Mouse (Mus musculus): ENCODE results near the gene Sp8. TPM values are rescaled to one million over a fixed set of nuclear protein-coding genes. Genes with fewer than 3 reads are reported as not detected.

Gene Sp8
- not detected for total RNA-seq (2021)
- long read RNA-seq, experiment 1 = 0 reads
- long read RNA-seq, experiment 2 = 0 reads

DNA sequence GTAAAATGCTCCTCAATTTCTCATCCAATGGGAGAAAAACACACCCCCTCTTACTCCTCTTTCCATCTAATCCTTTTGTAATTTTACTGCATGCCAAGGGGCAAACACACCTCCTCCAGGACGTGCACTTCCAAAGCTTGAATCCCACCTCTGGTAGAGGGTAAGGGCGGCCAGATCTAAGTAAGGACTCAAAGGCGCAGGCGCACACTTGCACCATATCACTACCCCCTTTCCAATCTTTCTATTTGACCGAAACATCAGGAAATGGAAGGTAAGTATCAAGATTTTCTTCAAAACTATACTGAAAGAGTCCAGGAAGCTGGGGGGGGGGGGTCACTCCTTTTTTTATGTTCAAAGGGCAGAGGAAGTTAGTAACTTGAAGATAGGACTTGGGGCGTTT is at the start of gene Sp8:
Gene Sp8 (plus strand): TSS at position 109 of the 400 bp plus-strand sequence.
- DNase-seq = no peak

DNA sequence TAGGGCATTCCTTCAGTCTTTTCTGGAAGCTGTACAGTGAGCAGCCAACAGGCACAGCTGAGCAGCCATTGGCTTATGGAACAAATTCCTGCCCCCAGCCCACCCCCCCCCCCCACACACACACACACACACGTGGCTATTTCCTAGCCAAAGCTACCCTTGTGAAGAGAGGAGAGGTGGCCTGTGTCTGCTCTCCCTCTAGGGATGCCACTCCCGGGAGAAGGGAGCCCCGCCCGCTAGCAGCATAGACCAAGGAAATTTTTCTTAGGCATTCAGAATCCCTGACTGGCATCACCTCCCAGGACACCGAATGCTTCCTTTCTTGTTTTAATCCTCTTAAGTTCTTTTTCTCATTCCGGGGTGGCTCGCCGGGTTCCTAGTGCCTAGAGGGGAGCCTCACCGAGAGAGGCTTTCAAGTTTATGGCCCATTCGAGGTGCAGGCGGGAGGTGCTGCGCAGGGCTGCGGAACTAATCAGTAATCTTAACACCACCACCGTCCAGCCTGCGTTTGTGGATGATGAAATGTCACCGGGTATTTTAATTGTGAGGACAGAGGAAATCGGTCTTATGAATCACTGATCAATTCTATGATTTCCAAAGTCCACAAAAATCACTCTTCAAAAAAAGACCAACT is 34.7 kb upstream of the Sp8 start:
- no peak for DNase-seq

DNA sequence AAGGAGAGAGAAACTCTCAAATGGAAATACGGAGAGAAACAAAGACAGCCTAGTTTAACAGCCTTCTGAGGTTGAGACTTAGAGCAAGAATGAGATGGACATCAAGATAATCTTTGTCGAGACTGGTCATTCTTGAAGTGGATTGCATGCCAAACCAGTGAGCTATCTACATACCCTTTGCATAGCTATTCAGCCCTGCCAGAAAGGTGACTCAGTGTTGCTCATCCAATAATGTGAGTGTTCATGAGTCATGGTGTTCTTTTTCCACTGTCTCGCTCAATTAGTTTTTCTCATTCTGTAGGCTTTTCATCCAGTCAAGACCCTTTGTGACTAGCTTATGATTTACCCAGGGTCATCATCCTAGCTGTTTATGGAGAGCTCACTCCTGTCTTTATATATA is 31.6 kb upstream of the Sp8 start:
- no peak for DNase-seq

DNA sequence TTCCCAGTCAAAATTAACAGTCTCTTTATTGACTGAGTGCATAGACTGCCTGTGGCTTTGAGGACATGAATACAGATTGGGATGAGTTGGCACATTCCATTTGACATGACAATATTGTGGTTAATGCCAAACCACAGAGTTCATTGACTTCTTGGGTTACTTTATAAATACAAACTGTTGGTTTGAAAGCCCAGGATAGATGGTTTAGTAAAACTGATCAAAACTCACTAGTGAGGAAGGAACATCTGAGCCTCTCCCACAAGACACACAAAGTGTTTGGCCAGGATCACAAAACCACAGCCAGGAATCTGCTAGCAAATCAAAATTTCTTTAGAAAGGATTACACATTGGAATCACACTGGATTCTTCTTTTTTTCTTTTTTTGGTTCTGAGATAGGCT is 30.0 kb upstream of the Sp8 start:
- DNase-seq = no peak

- DNase-seq = no peak
Measured at GRCm38 (mm10) chr12:118829881-118830280, 16.2 kb upstream of the Sp8 start.

DNA sequence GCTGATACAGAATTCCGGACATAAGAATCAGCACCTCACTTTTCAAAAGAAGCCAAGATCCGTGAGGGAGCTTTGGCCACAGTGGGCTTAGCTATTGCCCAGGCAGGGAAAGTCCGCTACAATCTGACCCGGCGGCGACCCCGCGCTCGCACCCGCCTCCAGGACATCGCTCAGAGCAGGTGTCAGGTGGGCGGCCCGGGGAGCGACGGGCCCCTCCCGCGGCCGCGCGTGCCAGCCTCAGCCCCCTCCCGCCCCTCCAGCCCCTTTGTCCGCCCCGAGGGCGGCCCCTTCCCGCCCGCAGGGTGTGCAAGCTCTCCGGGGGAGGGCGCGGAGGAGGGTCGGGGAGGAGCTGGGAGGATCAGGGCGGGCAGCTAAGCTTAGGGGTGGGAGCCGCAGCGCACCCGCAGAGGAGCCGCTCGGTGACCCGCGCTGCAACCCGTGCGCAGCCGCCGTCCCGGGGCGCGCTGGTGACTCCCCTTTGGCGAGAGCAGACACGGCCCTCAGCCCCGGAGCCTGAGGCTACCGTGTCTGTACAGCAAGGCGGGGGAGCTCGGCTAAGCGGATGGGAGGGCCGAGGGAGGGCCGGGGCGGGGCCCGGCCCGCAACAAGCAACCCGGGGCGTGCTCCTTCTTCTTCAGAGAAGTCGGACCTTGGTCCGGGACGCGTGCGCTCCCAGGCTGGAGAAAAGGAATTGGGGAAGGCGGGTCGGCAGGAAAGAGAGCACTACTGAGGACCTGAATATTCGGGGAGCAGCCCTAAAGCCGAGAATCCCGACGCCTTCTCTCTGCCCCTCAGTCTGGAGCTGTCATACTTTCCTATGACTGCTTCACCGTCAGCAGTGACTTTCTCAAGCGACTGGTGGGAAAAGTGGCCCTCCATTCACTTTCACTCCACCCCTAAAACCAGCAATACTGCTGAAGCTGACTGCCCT is 9.5 kb upstream of the Sp8 start:
- DNase-seq = peak; percentile 61

- no peak for DNase-seq
Measured at GRCm38 (mm10) chr12:118837361-118837760, 8.8 kb upstream of the Sp8 start.

- DNase-seq = no peak
Measured at GRCm38 (mm10) chr12:118838260-118838659, 7.9 kb upstream of the Sp8 start.

DNA sequence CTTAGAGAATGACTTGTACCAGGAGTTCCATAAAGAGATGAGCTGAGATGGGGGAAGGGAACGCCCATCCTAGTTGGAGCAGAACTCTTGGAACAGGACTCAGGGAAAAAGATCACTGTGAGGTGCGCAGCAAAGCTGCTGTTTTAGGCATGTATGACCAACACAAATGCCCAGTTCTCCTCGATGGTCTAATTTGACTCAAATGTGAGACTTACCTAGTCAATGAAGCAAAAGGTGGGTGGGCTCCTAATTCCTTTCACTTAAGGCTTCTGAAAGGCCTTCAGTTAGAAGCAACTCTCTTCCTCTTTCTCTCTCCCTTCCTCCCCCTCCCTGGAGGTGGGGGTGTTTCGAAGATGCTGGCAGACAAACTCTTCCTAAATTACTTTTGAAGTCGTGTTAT is 6.7 kb upstream of the Sp8 start:
- no peak for DNase-seq

GRCm38 (mm10) chr12:118840301-118840700 is 5.8 kb upstream of the Sp8 start:
- DNase-seq = no peak

DNA sequence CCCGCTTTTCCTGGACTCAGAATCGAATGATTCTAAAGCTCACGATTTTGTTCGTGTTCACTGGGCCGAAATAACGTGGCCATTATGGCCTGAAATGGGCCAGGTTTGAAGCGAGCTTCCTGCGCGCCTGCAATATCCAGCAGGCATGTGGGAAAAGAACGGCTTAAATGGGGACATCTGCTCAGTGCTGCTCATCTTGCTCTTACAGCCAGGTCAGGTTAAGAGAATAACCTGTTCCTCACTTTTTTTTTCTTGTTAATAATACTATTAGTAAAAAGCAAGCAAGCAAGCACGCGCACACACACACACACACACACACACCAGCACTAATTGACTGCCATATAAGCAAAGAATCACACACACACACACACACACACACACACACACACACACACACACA is 5.3 kb upstream of the Sp8 start:
- DNase-seq = no peak

DNA sequence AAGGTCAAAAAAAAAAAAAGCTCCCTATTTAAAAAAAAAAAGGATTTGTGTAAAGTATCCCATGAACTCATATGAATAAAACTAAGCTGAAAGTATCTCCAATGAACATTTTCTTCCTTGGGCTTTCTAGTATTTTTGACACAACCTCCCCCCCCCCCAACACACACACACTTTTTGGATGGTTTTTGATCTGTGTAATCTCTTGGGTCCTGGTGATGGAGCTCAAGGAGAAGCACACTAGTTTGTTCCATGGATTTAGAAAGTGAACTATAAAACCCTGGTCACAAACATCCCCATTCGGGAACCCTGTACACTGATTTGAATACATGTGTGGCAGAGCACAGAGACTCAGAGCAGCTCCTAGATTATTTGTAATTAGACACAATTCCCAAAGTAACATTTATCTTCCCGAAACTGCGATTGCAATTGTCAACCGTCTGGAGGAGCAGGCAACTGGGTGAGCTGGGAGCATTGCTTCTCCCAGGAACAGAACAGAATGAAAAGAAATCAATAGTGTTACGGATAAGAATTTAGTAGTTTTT is 4.7 kb upstream of the Sp8 start:
- no peak for DNase-seq

GRCm38 (mm10) chr12:118841971-118842550 is 4.1 kb upstream of the Sp8 start:
- DNase-seq = no peak

GRCm38 (mm10) chr12:118842671-118843411 is 3.3 kb upstream of the Sp8 start:
- no peak for DNase-seq

DNA sequence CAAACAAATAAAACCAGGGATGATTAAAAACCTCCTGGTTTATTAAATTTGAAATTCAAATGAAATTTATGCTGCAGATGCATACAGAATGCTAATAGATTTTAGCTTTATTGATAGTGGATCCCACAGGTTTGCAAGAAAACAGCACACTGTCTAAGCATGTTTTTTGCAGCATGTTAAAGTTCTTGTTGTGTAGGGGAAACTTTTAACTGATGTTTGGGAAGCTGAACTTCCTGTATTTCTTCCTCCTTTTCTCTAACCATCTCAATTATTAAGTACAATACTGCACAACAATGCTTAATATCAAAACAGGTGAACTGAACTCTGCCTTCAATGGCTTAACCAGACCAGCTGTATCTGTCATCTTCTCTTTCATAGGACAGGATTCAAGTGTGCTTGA is 2.0 kb upstream of the Sp8 start:
- no peak for DNase-seq

- DNase-seq = no peak
Measured at GRCm38 (mm10) chr12:118844841-118845240, 1.3 kb upstream of the Sp8 start.

GRCm38 (mm10) chr12:118845351-118845750 is 778 bp upstream of the Sp8 start:
- DNase-seq = no peak

GRCm38 (mm10) chr12:118846649-118847321 is 656 bp downstream of the Sp8 start:
- DNase-seq = peak; percentile 59

GRCm38 (mm10) chr12:118847381-118847780 is 1.3 kb downstream of the Sp8 start:
- DNase-seq = no peak

- DNase-seq = no peak
Measured at GRCm38 (mm10) chr12:118847861-118848495, 1.8 kb downstream of the Sp8 start.

Measured in adrenal gland, postnatal 10 days (tissue).